Mouse (Mus musculus): ENCODE measurements around the gene Sept8. TPM values are rescaled to one million over a fixed set of nuclear protein-coding genes. Genes with fewer than 3 reads are reported as not detected.

Gene Sept8
- polyA plus RNA-seq, 1 experiment from 2014 or later = 21.3 TPM

Other genes starting within 250 kb of the Sept8 start
- 56.1 and 63.0 TPM in 2 replicates for gene Hspa4, start 218.8 kb upstream of the Sept8 start, polyA plus RNA-seq (2015; fragmentation: Nextera tagmentation; extraction: Ambion mirVana)
- gene Zcchc10, start 194.6 kb upstream of the Sept8 start, polyA plus RNA-seq (2015; fragmentation: Nextera tagmentation; extraction: Ambion mirVana) = 14.9 and 15.5 TPM in 2 replicates
- gene Aff4, start 168.4 kb upstream of the Sept8 start, polyA plus RNA-seq (2015; fragmentation: Nextera tagmentation; extraction: Ambion mirVana) = 43.3 and 55.2 TPM in 2 replicates
- not detected in 2 replicates for gene Leap2, start 96.1 kb upstream of the Sept8 start, polyA plus RNA-seq (2015; fragmentation: Nextera tagmentation; extraction: Ambion mirVana)
- 722 and 723 TPM in 2 replicates for gene Uqcrq, start 88.4 kb upstream of the Sept8 start, polyA plus RNA-seq (2015; fragmentation: Nextera tagmentation; extraction: Ambion mirVana)
- 3.4 and 3.6 TPM in 2 replicates for gene Gdf9, start 88.2 kb upstream of the Sept8 start, polyA plus RNA-seq (2015; fragmentation: Nextera tagmentation; extraction: Ambion mirVana)
- not detected in 2 replicates for gene Gm10447, start 62.1 kb upstream of the Sept8 start, polyA plus RNA-seq (2015; fragmentation: Nextera tagmentation; extraction: Ambion mirVana)
- gene Shroom1, start 62.1 kb upstream of the Sept8 start, polyA plus RNA-seq (2015; fragmentation: Nextera tagmentation; extraction: Ambion mirVana) = 1.9 and 3.5 TPM in 2 replicates
- gene Gm9837, start 48.8 kb upstream of the Sept8 start, polyA plus RNA-seq (2015; fragmentation: Nextera tagmentation; extraction: Ambion mirVana) = not detected in 2 replicates
- not detected in 2 replicates for gene Gm9945, start 39.1 kb upstream of the Sept8 start, polyA plus RNA-seq (2015; fragmentation: Nextera tagmentation; extraction: Ambion mirVana)
- gene Sowaha, start 39.0 kb upstream of the Sept8 start, polyA plus RNA-seq (2015; fragmentation: Nextera tagmentation; extraction: Ambion mirVana) = 0.21 and 0.27 TPM in 2 replicates
- gene Kif3a, start 48.1 kb downstream of the Sept8 start, polyA plus RNA-seq (2015; fragmentation: Nextera tagmentation; extraction: Ambion mirVana) = 265 and 272 TPM in 2 replicates
- gene Il4, start 99.4 kb downstream of the Sept8 start, polyA plus RNA-seq (2015; fragmentation: Nextera tagmentation; extraction: Ambion mirVana) = 2.1 and 2.5 TPM in 2 replicates
- gene Il13, start 115.4 kb downstream of the Sept8 start, polyA plus RNA-seq (2015; fragmentation: Nextera tagmentation; extraction: Ambion mirVana) = not detected in 2 replicates
- gene Rad50, start 188.1 kb downstream of the Sept8 start, polyA plus RNA-seq (2015; fragmentation: Nextera tagmentation; extraction: Ambion mirVana) = 11.9 and 12.6 TPM in 2 replicates
- gene Il5, start 201.5 kb downstream of the Sept8 start, polyA plus RNA-seq (2015; fragmentation: Nextera tagmentation; extraction: Ambion mirVana) = not detected in 2 replicates